Comparison of ENCODE assay signal across 16 mouse cellular contexts in genomic region chr14:92566986-92567385, GRCm38 (mm10).
"Had no signal": no experiment of that assay in that cellular context is flagged by ENCODE, and none has a peak within 500 bp of the region (broad histone marks: within the 10 kb centered on the region; RNA-seq: fewer than 3 reads in every experiment).

No protein-coding gene starts in this region.

- H3K27me3 ChIP-seq: liver, embryonic 12.5 days; lung, embryonic 15.5 days; megakaryocyte, embryonic 14.5 days; midbrain, embryonic 12.5 days; neural tube, embryonic 12.5 days had no signal

- H3K4me1 ChIP-seq: limb, embryonic 10.5 days; liver, embryonic 12.5 days; lung, embryonic 15.5 days; midbrain, embryonic 12.5 days; neural tube, embryonic 12.5 days had no signal

- H3K4me3 ChIP-seq: layer of hippocampus, adult 2 months; limb, embryonic 10.5 days; liver, embryonic 12.5 days; lung, embryonic 15.5 days; megakaryocyte, embryonic 14.5 days; midbrain, embryonic 12.5 days; neural tube, embryonic 12.5 days had no signal

- DNase-seq: kidney, postnatal 10 days; kidney, postnatal 4 days; lung, postnatal 14 days; retina, postnatal 1 day; right cerebral cortex, postnatal 4 days; spleen, adult 18-20 months; thymus, adult 18-20 months; thymus, postnatal 14 days had no signal

- H3K27ac ChIP-seq: layer of hippocampus, adult 2 months; limb, embryonic 10.5 days; liver, embryonic 12.5 days; lung, embryonic 15.5 days; macrophage; midbrain, embryonic 12.5 days; neural tube, embryonic 12.5 days had no signal

- ATAC-seq: liver, embryonic 12.5 days had no signal
